Mouse (Mus musculus): ENCODE data around the gene Krtap1-5. TPM values are rescaled to one million over a fixed set of nuclear protein-coding genes. Genes with fewer than 3 reads are reported as not detected.

Krtap1-5 gene
- polyA plus RNA-seq, 1 experiment from 2014 or later = not detected

GRCm38 (mm10) chr11:99585096-99585495, 4.3 kb upstream of the Krtap1-5 start:
- no peak for DNase-seq (ENCODE audit: low spot score)
- 95% methylated on average over 7 of the region's 7 CpGs for WGBS

GRCm38 (mm10) chr11:99583245-99583704, 2.5 kb upstream of the Krtap1-5 start, which contains the start of gene Krtap1-4:
Gene Krtap1-4 (minus strand): TSS chr11:99583654.
- Histone ChIP-seq H3K9ac (ENCODE audit: low read length) (no peak within 1 kb of the TSS), H3K36me3 (ENCODE audit: control insufficient read depth, insufficient read depth, low read length) (no peaks in the 10 kb centered on the region), H3K27ac (ENCODE audit: low read depth, low read length) (no peak within 1 kb of the TSS), H3K27me3 (ENCODE audit: control insufficient read depth, insufficient read depth, low read length) (no peaks in the 10 kb centered on the region), H3K9me3 (ENCODE audit: control insufficient read depth, low read length) (no peaks in the 10 kb centered on the region), H3K4me2 (ENCODE audit: low read depth, low read length, severe bottlenecking) (no peak within 1 kb of the TSS), H3K4me3 (ENCODE audit: low read depth, low read length) (no peak within 1 kb of the TSS), H3K4me1 (replicated peaks; ENCODE audit: control insufficient read depth, insufficient read depth, low read length) (no peaks in the 10 kb centered on the region)
- WGBS = 75% methylated on average over 5 of the region's 5 CpGs
- ATAC-seq (replicated peaks; ENCODE audit: low FRiP score) (no peak), DNase-seq (ENCODE audit: low spot score) (no peak)

More at GRCm38 (mm10) chr11:99585096-99585495, 4.3 kb upstream of the Krtap1-5 start:
- no peaks in the 10 kb centered on the region for H3K9me3 ChIP-seq (ENCODE audit: control insufficient read depth, low read length)
- no peaks in the 10 kb centered on the region for H3K27me3 ChIP-seq (ENCODE audit: control insufficient read depth, insufficient read depth, low read length)
- no peaks in the 10 kb centered on the region for H3K36me3 ChIP-seq (ENCODE audit: control insufficient read depth, insufficient read depth, low read length)
- no peak overlapping the region for H3K9ac ChIP-seq (ENCODE audit: low read length)
- H3K4me2 ChIP-seq (ENCODE audit: low read depth, low read length, severe bottlenecking) = no peak overlapping the region
- no peaks in the 10 kb centered on the region for H3K4me1 ChIP-seq (replicated peaks; ENCODE audit: control insufficient read depth, insufficient read depth, low read length)
- H3K4me3 ChIP-seq (ENCODE audit: low read depth, low read length) = no peak overlapping the region
- no peak overlapping the region for H3K27ac ChIP-seq (ENCODE audit: low read depth, low read length)
- ATAC-seq (replicated peaks; ENCODE audit: low FRiP score) = no peak

DNA sequence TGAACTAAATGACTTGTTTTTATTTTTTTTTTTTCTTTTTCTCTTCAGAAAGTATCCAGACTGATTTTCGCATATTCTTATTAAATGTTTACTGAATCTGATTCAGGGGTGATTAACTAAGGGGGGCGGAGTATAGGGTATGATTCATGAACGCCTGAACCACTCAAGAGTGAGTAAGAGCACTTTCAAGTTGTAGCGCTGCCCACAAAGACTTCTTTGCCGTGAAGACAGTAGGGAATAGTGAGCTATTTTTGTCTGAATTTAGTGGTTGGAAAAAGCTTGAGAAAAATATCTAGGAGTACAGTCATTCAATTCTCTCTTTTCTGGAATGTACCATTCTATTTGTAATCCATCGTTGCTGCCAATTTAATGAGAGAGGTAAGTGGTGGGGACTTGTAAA, 748 bp upstream of the Krtap1-5 start:
- Histone ChIP-seq H3K4me2 (ENCODE audit: low read depth, low read length, severe bottlenecking) (no peak overlapping the region), H3K36me3 (ENCODE audit: control insufficient read depth, insufficient read depth, low read length) (no peaks in the 10 kb centered on the region), H3K27me3 (ENCODE audit: control insufficient read depth, insufficient read depth, low read length) (no peaks in the 10 kb centered on the region), H3K27ac (ENCODE audit: low read depth, low read length) (no peak overlapping the region), H3K9me3 (ENCODE audit: control insufficient read depth, low read length) (no peaks in the 10 kb centered on the region), H3K4me1 (replicated peaks; ENCODE audit: control insufficient read depth, insufficient read depth, low read length) (no peaks in the 10 kb centered on the region), H3K9ac (ENCODE audit: low read length) (no peak overlapping the region), H3K4me3 (ENCODE audit: low read depth, low read length) (no peak overlapping the region)
- WGBS = 87% methylated on average over 6 of the region's 6 CpGs
- no peak for ATAC-seq (replicated peaks; ENCODE audit: low FRiP score)
- no peak for DNase-seq (ENCODE audit: low spot score)

GRCm38 (mm10) chr11:99581051-99581450, 235 bp upstream of the Krtap1-5 start:
- no peak for DNase-seq (ENCODE audit: low spot score)
- 93% methylated on average over 5 of the region's 5 CpGs for WGBS
- no peak overlapping the region for H3K27ac ChIP-seq (ENCODE audit: low read depth, low read length)
- H3K36me3 ChIP-seq (ENCODE audit: control insufficient read depth, insufficient read depth, low read length) = no peaks in the 10 kb centered on the region
- no peak overlapping the region for H3K4me2 ChIP-seq (ENCODE audit: low read depth, low read length, severe bottlenecking)
- H3K9ac ChIP-seq (ENCODE audit: low read length) = no peak overlapping the region
- no peaks in the 10 kb centered on the region for H3K4me1 ChIP-seq (replicated peaks; ENCODE audit: control insufficient read depth, insufficient read depth, low read length)
- no peaks in the 10 kb centered on the region for H3K9me3 ChIP-seq (ENCODE audit: control insufficient read depth, low read length)
- ATAC-seq (replicated peaks; ENCODE audit: low FRiP score) = no peak
- no peak overlapping the region for H3K4me3 ChIP-seq (ENCODE audit: low read depth, low read length)
- H3K27me3 ChIP-seq (ENCODE audit: control insufficient read depth, insufficient read depth, low read length) = no peaks in the 10 kb centered on the region

GRCm38 (mm10) chr11:99574106-99574505, 6.7 kb downstream of the Krtap1-5 start:
- WGBS = 6% methylated on average over 7 of the region's 7 CpGs
- no peaks in the 10 kb centered on the region for H3K36me3 ChIP-seq (ENCODE audit: control insufficient read depth, insufficient read depth, low read length)

GRCm38 (mm10) chr11:99573164-99573563, 7.7 kb downstream of the Krtap1-5 start:
- WGBS = 31% methylated on average over 4 of the region's 4 CpGs
- H3K9me3 ChIP-seq (ENCODE audit: control insufficient read depth, low read length) = no peaks in the 10 kb centered on the region
- H3K4me2 ChIP-seq (ENCODE audit: low read depth, low read length, severe bottlenecking) = no peak overlapping the region
- H3K9ac ChIP-seq (ENCODE audit: low read length) = no peak overlapping the region
- no peak overlapping the region for H3K4me3 ChIP-seq (ENCODE audit: low read depth, low read length)
- DNase-seq (ENCODE audit: low spot score) = no peak
- no peak overlapping the region for H3K27ac ChIP-seq (ENCODE audit: low read depth, low read length)
- no peaks in the 10 kb centered on the region for H3K4me1 ChIP-seq (replicated peaks; ENCODE audit: control insufficient read depth, insufficient read depth, low read length)
- no peaks in the 10 kb centered on the region for H3K36me3 ChIP-seq (ENCODE audit: control insufficient read depth, insufficient read depth, low read length)
- H3K27me3 ChIP-seq (ENCODE audit: control insufficient read depth, insufficient read depth, low read length) = no peaks in the 10 kb centered on the region
- no peak for ATAC-seq (replicated peaks; ENCODE audit: low FRiP score)

More at GRCm38 (mm10) chr11:99574106-99574505, 6.7 kb downstream of the Krtap1-5 start:
- Histone ChIP-seq H3K4me2 (ENCODE audit: low read depth, low read length, severe bottlenecking) (0 out of 2 replicates have a peak overlapping the region, but pooled peaks have one; percentile 26), H3K27ac (ENCODE audit: low read depth, low read length) (no peak overlapping the region), H3K9ac (ENCODE audit: low read length) (no peak overlapping the region), H3K4me1 (replicated peaks; ENCODE audit: control insufficient read depth, insufficient read depth, low read length) (no peaks in the 10 kb centered on the region), H3K4me3 (ENCODE audit: low read depth, low read length) (no peak overlapping the region), H3K27me3 (ENCODE audit: control insufficient read depth, insufficient read depth, low read length) (no peaks in the 10 kb centered on the region), H3K9me3 (ENCODE audit: control insufficient read depth, low read length) (no peaks in the 10 kb centered on the region)
- ATAC-seq (replicated peaks; ENCODE audit: low FRiP score) = peak; percentile 76
- DNase-seq (ENCODE audit: low spot score) = peak; percentile 91

GRCm38 (mm10) chr11:99566530-99566929, 14.3 kb downstream of the Krtap1-5 start, which contains the start of gene Krtap3-1:
Gene Krtap3-1 (minus strand): TSS chr11:99566630.
- H3K9me3 ChIP-seq (ENCODE audit: control insufficient read depth, low read length) = no peaks in the 10 kb centered on the region
- 94% methylated on average over 7 of the region's 7 CpGs for WGBS
- no peak within 1 kb of the TSS for H3K9ac ChIP-seq (ENCODE audit: low read length)
- H3K27me3 ChIP-seq (ENCODE audit: control insufficient read depth, insufficient read depth, low read length) = no peaks in the 10 kb centered on the region
- no peaks in the 10 kb centered on the region for H3K36me3 ChIP-seq (ENCODE audit: control insufficient read depth, insufficient read depth, low read length)
- DNase-seq (ENCODE audit: low spot score) (no peak), ATAC-seq (replicated peaks; ENCODE audit: low FRiP score) (no peak)
- H3K27ac ChIP-seq (ENCODE audit: low read depth, low read length) = no peak within 1 kb of the TSS
- no peaks in the 10 kb centered on the region for H3K4me1 ChIP-seq (replicated peaks; ENCODE audit: control insufficient read depth, insufficient read depth, low read length)
- no peak within 1 kb of the TSS for H3K4me3 ChIP-seq (ENCODE audit: low read depth, low read length)
- no peak within 1 kb of the TSS for H3K4me2 ChIP-seq (ENCODE audit: low read depth, low read length, severe bottlenecking)

GRCm38 (mm10) chr11:99562580-99562979, 18.2 kb downstream of the Krtap1-5 start:
- Histone ChIP-seq H3K27me3 (ENCODE audit: control insufficient read depth, insufficient read depth, low read length) (no peaks in the 10 kb centered on the region), H3K4me2 (ENCODE audit: low read depth, low read length, severe bottlenecking) (no peak overlapping the region), H3K36me3 (ENCODE audit: control insufficient read depth, insufficient read depth, low read length) (no peaks in the 10 kb centered on the region), H3K27ac (ENCODE audit: low read depth, low read length) (no peak overlapping the region), H3K4me3 (ENCODE audit: low read depth, low read length) (no peak overlapping the region), H3K9me3 (ENCODE audit: control insufficient read depth, low read length) (no peaks in the 10 kb centered on the region), H3K4me1 (replicated peaks; ENCODE audit: control insufficient read depth, insufficient read depth, low read length) (no peaks in the 10 kb centered on the region), H3K9ac (ENCODE audit: low read length) (no peak overlapping the region)
- ATAC-seq (replicated peaks; ENCODE audit: low FRiP score) = no peak
- 85% methylated on average over 6 of the region's 6 CpGs for WGBS
- DNase-seq (ENCODE audit: low spot score) = no peak

- no peak within 1 kb of the TSS for H3K9ac ChIP-seq (ENCODE audit: low read length)
- H3K4me2 ChIP-seq (ENCODE audit: low read depth, low read length, severe bottlenecking) = no peak within 1 kb of the TSS
- H3K4me3 ChIP-seq (ENCODE audit: low read depth, low read length) = no peak within 1 kb of the TSS
- no peak for DNase-seq (ENCODE audit: low spot score)
- no peaks in the 10 kb centered on the region for H3K4me1 ChIP-seq (replicated peaks; ENCODE audit: control insufficient read depth, insufficient read depth, low read length)
- H3K36me3 ChIP-seq (ENCODE audit: control insufficient read depth, insufficient read depth, low read length) = no peaks in the 10 kb centered on the region
- no peak within 1 kb of the TSS for H3K27ac ChIP-seq (ENCODE audit: low read depth, low read length)
- H3K27me3 ChIP-seq (ENCODE audit: control insufficient read depth, insufficient read depth, low read length) = no peaks in the 10 kb centered on the region
- 92% methylated on average over 9 of the region's 9 CpGs for WGBS
- no peak for ATAC-seq (replicated peaks; ENCODE audit: low FRiP score)
- H3K9me3 ChIP-seq (ENCODE audit: control insufficient read depth, low read length) = no peaks in the 10 kb centered on the region
Measured at GRCm38 (mm10) chr11:99559366-99559765, 21.4 kb downstream of the Krtap1-5 start, which contains the start of gene Gm11939. Gene Gm11939 (minus strand): TSS chr11:99559466.

Measured in forebrain, embryonic 11.5 days (tissue).